Mouse (Mus musculus): Measurements from ENCODE around the gene Olfr325.
A peak's percentile ranks its signal among the peaks of the same experiment; 100 is the strongest.
"Not testable (repeated sequence)": the region's sequence is repeated elsewhere in the genome, so short reads cannot be mapped to it uniquely, and the experiment has no call there.

Gene Olfr325

DNA sequence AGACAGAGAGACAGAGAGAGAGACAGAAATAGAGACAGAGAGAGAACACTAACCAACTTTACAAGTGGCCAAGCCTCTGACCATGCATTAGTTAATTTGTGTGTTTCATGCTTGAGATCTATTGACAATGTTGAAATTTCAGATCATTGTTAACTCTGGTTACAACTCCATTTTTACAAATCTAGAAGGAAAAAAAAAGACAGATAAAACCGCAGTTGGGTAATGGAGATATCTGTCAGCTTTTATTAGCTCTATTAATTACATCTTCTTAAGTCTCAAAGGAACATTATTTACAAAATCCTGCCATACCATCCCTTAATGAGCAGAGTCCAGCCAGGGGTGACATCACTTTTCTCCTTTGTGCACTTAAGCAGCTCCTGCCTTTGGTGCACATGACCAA, at the start of gene Olfr325:
Gene Olfr325, plus strand, starts transcription at position 301 of the 400 bp plus-strand sequence.
- no peak for DNase-seq (ENCODE audit: low spot score in 2 of 2)

GRCm38 (mm10) chr11:58534736-58535135, 42.8 kb upstream of the Olfr325 start, which contains the start of gene Olfr330:
Olfr330 (minus strand) TSS chr11:58534836.
- not testable (repeated sequence) for DNase-seq (ENCODE audit: low spot score in 2 of 2)

GRCm38 (mm10) chr11:58546322-58546721, 31.2 kb upstream of the Olfr325 start, which contains the start of gene Olfr329-ps:
Olfr329-ps (minus strand) TSS chr11:58546422.
- DNase-seq (ENCODE audit: low spot score in 2 of 2): no peak

DNA sequence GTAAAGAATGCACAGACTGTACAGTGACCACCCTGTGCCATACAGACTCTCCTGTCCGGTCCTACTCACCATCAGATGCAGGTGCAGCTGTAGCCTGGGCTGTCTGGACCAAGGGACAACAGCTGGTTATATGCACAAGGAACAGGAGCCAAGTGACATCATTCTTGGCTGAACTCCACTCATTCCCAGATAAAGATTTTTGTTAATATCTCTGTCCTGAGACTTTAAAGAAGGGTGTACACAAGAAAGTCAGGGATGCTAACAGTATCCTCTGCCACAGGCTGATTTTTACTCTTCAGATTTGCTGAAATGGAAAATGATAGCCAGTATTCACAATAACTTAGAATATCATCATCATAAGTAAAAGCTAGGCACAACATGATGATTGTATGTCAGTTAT, 22.0 kb upstream of the Olfr325 start, which contains the start of gene Olfr328:
Gene Olfr328, minus strand, starts transcription at position 101 of the 400 bp plus-strand sequence.
- no peak for DNase-seq (ENCODE audit: low spot score in 2 of 2)

GRCm38 (mm10) chr11:58570405-58570804, 7.1 kb upstream of the Olfr325 start, which contains the start of gene Olfr224:
Olfr224 (minus strand) TSS chr11:58570553.
- DNase-seq (ENCODE audit: low spot score in 2 of 2): peak in 1 of 2 experiments; percentile 11

DNA sequence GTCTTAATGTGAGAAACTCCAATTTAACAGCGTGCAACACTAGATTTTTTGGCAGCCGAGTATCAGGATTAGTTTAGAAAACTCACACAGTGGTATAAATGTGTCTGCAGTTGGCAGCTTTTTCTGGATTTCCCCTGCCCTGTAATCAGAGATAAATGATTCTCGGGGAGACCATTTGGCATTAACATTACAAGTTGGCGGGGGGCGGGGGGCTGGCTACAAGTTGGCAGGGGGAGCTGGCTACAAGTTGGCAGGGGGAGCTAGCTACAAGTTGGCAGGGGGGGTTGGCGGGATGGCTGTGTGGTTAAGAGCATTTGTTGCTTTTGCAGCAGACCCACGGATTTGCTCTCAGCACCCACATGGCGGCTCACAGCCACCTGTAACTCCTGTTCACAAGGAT, 1.1 kb downstream of the Olfr325 start:
- DNase-seq (ENCODE audit: low spot score in 2 of 2): no peak

GRCm38 (mm10) chr11:58587898-58588348, 10.4 kb downstream of the Olfr325 start:
- peak; percentile 11 to 12 for DNase-seq (ENCODE audit: low spot score in 2 of 2)

DNA sequence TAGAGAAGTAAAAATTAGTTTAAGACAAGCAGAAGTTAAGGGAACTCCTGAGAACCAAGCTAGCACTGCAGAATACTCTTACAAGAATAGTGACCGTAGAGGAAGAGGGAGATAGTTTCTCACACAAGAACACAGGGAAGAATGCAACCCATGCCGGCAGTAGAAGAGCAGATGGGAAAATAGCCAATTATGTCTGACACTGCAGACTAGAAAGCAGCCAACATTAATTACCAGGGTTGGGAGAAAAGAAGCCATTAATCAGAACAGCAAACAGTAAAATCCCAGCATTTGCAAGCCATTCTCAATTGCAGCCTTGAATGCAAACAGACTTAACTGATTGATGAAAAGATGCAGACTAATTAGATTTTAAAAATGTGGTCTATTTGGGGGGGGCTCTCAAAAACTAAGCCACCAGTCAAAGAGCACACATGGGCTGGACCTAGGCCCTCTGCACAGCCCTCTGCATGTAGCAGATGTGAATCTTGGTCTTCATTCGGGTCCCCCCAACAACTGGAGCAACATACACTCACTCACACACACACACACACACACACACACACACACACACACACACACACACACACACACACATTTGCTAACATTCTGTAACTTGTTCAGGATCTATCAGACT, 11.2 kb downstream of the Olfr325 start:
- DNase-seq (ENCODE audit: low spot score in 2 of 2): no peak

DNA sequence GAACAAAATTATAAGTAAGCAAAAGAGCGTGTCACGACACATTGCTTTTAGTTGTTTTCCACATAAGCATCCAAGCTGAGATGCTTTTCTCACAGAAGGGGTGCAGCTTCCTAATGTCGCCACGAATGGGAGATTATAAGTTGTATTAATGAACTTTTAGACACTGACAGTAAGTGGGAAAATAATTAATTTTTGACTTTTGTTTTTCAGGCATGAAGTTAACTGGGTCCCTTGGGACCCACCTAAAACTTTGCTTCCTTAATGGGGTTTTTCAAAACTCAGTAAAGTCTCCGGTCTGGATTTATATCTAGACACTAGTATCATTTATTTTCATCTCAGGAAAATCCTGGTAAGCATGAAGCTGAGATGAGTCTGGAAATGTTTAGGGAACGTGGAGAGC, 17.3 kb downstream of the Olfr325 start, which contains the start of gene Olfr324:
Gene Olfr324, plus strand, starts transcription at position 301 of the 400 bp plus-strand sequence.
- no peak for DNase-seq (ENCODE audit: low spot score in 2 of 2)

DNA sequence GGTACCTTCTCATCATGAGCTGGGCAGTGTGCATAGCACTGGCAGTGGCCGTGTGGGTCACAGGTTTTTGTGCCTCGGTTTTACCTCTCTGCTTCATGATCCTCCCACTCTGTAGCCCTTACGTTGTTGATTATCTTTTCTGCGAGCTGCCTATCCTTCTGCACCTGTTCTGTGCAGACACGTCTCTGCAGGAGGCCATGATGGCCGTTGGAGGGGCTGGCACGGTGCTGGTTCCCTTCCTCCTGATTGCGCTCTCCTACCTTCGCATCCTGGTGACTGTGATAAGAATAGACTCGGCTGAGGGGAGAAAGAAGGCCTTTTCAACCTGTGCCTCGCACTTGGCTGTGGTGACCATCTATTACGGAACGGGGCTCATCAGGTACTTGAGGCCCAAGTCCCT, 20.3 kb downstream of the Olfr325 start:
- DNase-seq (ENCODE audit: low spot score in 2 of 2): no peak

- no peak for DNase-seq (ENCODE audit: low spot score in 2 of 2)
Observed at GRCm38 (mm10) chr11:58602062-58602461, 24.5 kb downstream of the Olfr325 start.

DNA sequence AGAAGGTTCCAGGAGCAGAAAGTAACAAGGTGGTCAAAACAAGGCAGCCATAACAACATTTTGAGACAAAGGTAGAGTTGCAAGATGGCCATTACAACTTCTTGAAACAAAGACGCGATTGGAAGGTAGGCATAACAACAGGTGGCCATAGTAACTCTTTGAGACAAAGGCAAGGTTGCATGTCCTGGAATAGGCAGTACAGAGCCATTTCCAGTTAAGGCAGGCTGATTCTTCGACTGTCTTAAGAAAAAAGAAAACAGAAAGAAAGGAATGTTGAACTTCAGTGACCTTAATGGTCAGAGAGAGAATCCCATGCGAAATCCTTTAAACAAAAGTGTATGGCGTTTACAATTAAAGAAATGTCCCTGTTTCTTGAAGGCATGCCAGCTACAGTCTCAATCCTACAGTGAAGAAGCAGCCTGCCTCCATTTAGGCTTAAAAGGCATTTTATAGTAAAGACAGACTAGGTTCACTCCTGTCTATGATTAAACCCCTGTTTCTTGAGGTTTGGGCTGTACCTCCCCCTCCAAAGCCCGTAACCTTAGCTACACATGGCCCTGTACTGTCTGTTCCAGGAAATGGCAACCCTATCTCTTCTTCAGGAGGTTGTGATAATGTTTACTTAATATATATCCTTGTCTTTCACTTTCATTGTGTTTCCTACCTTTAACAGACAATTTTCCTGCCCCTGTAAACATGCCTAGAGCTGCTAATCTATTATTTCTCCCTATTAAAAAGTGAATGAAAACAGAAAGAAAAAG, 25.4 kb downstream of the Olfr325 start:
- DNase-seq (ENCODE audit: low spot score in 2 of 2): no peak

DNA sequence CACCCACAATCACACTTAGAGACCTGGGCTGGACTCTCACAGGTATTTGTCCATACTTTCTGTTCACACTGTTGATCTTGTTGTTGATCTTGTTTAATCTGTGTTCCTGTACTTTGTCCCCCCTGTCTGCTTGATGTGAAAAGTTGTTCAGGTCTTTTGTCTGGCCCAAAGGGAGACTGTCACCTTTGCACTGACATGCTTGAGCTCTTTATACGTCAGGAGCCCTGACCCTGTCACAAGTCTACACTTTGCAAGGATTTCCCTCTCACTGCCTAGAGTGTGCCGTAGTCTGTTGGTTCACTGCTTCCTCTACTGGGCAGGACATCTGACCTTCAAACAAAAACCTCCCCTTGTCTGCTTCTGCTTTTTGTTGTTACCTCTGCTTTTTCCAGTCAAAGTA, 27.2 kb downstream of the Olfr325 start:
- DNase-seq (ENCODE audit: low spot score in 2 of 2): no peak

DNA sequence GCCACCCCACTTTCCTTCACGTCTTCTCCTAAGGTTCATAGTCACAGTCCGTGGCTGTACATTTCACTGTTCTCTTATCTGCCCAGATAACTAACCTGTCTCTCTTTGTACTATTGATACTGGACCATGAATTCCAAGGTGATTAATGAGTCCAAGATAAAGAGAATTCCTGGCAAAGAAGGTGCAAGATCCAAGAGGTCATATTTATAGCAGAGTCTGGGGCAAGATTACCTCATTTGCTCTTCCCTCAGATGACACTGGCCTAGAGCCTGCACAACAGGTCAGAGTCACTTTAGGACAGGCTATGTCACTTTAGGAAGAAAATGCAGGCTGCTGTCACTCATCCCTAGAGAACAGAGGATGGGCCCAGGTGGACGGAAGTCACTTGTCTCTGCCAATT, 27.7 kb downstream of the Olfr325 start:
- no peak for DNase-seq (ENCODE audit: low spot score in 2 of 2)

DNA sequence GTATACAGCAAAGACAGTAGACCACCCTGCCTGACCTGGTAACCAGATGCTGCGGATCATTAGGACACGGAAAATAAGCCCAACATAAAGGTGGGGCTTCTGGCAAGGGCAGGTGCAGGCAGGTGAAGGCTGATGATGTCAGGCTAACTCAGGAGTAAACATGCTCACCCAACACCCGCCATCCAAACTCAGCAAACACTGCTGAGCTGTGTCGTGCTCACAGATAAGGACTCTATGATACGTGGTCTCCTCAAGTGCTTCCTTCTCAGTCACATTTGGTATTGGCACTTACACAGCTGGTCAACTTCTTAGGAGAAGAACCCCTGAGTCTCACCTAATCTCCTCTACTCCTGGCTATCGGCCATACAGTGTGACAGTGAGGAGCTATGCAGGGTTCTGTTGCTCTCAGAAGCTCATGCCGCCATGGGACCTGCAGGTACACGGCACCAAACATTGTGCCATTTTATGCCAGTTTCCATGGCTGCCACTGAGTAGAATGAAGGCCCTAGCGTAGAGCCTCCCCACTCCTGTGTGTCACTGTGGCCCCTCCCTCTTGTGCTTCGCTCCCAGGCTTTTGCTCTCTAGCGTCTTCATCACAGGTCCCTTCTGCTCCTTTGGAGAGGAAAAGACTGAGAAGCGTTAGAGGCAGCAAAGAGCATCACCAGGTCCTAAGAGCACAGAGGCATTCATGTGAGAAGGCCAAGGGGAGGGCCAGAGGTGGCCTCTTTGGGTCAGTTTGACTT, 28.8 kb downstream of the Olfr325 start:
- DNase-seq (ENCODE audit: low spot score in 2 of 2): peak in 1 of 2 experiments; percentile 16

DNA sequence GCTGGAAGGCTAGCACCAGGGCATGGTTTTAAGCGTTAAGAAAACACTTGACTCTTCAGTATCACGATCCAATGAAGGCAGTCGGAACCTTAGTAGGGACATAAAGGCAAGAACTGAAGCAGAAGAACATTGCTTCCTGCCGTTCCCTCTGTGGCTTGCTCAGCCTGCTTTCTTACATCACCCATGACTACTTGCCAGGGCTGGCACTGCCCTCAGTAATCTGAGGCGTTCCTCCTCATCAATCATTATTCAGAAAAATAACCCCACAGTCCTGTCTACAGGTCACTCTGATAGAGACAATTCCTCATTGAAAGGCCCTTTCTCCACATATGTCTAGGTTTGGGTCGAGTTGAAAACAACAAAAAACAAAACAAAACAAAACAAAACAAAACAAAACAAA, 29.5 kb downstream of the Olfr325 start:
- DNase-seq (ENCODE audit: low spot score in 2 of 2): no peak

- no peak for DNase-seq (ENCODE audit: low spot score in 2 of 2)
Observed at GRCm38 (mm10) chr11:58613359-58613758, 35.8 kb downstream of the Olfr325 start.

GRCm38 (mm10) chr11:58614526-58614925, 37.0 kb downstream of the Olfr325 start:
- DNase-seq (ENCODE audit: low spot score in 2 of 2): no peak

DNA sequence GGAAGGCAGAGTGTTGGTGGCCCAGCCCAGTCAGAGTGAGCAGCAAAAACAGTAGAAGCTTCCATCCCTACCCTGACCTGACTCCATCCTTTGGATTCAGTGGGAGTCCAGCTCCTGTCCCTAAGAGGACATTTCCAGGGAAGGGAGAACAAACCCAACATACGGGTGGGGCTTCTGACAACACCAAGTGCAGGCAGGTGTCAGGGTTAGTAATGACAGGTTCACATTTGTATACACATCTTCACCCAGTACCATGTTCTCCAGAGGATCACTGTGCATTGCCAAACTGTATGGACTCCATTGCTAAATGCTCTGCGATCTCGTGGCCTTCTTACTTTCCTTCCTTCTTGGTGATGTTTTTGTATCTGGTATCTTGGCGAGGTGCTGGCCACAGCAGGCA, 38.4 kb downstream of the Olfr325 start, which contains the start of gene 2210407C18Rik:
Gene 2210407C18Rik, minus strand, starts transcription at position 101 of the 400 bp plus-strand sequence.
- DNase-seq (ENCODE audit: low spot score in 2 of 2): no peak

- DNase-seq (ENCODE audit: low spot score in 2 of 2): no peak
Observed at GRCm38 (mm10) chr11:58618369-58618768, 40.8 kb downstream of the Olfr325 start.

DNA sequence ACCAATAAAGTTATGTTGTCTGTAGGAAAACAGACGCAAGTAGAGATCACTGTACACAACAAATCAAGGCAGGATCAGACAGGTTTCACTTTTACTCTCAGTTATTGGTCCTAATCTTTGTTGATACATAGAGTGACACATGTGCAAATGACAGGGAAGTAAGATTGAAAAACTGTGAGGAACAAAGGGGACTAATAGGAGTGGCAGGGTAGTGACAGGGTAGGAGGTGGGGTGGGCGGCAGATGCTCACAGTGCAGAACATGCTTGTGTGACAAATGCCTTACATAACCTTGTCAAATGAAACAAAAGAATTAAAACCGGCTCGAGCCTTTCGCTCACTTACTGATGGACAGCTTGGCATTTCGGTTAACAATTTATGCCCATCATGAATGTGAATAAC, 41.3 kb downstream of the Olfr325 start:
- DNase-seq (ENCODE audit: low spot score in 2 of 2): no peak

GRCm38 (mm10) chr11:58626146-58626545, 48.6 kb downstream of the Olfr325 start:
- DNase-seq (ENCODE audit: low spot score in 2 of 2): no peak

Data from urinary bladder, postnatal 36 days (tissue).